Mouse (Mus musculus) erythroblast, embryonic 14.5 days (primary cell): ENCODE data around the gene Carmil3.

Source experiments
- GATA1 ChIP-seq: IDR thresholded peaks from 2 replicates; pipeline ENCODE4 v1.6.1; 2012; ENCODE audit warnings: low read length, inconsistent platforms, mixed read lengths
- TAL1 ChIP-seq: IDR thresholded peaks from 3 replicates; pipeline ENCODE4 v1.6.1; 2012; ENCODE audit warnings: low read length, inconsistent platforms, mixed read lengths

GRCm38 (mm10) chr14:55540067-55540786 is 49.8 kb downstream of the Carmil3 start, which contains the start of gene Pck2:
- TF ChIP-seq TAL1, result no peak
- no peak for TF ChIP-seq GATA1
